Mouse (Mus musculus): ENCODE results near the gene Rhd.

- TF ChIP-seq CTCF (IDR thresholded peaks at IDR 0.05; ENCODE audit: extremely low read depth, insufficient read depth, low read length): no peak
- no peak for TF ChIP-seq POLR2A (IDR thresholded peaks at IDR 0.05; ENCODE audit: extremely low read depth, insufficient read depth, low read length)
Measured at GRCm38 (mm10) chr4:134826348-134826747, 38.0 kb upstream of the Rhd start.
